Mouse (Mus musculus) stomach, embryonic 14.5 days (tissue): ENCODE measurements around the gene Rhob. TPM values are rescaled to one million over a fixed set of nuclear protein-coding genes. Genes with fewer than 3 reads are reported as not detected.

Experiments
- ATAC-seq: fragments of 200-750 bp; cut with Nextera tagmentation; 2 replicates; pipeline ENCODE4 v1.8.0; 2017; ENCODE audit warnings: low read depth, moderate TSS enrichment; ENCODE audit not compliant: insufficient number of reproducible peaks, insufficient read depth, low FRiP score
- H3K27ac ChIP-seq: fragments of 300-500 bp; sonication (generic); 2 replicates; pipeline ENCODE4 v1.5.1; 2014; ENCODE audit warnings: mild to moderate bottlenecking, low read length, moderate library complexity, mixed read lengths
- H3K27me3 ChIP-seq: fragments of 300-500 bp; sonication (generic); 2 replicates; pipeline ENCODE4 v1.6.1; 2014; ENCODE audit warnings: low read length, control low read depth, mixed read lengths; ENCODE audit not compliant: control insufficient read depth, insufficient read depth
- H3K36me3 ChIP-seq: fragments of 300-500 bp; sonication (generic); 2 replicates; pipeline ENCODE4 v1.6.1; 2014; ENCODE audit warnings: mild to moderate bottlenecking, control low read depth, low read length, moderate library complexity, mixed read lengths; ENCODE audit not compliant: control insufficient read depth, insufficient read depth
- H3K4me1 ChIP-seq: fragments of 300-500 bp; sonication (generic); 2 replicates; pipeline ENCODE4 v1.6.1; 2014; ENCODE audit warnings: low read length, control low read depth, mixed read lengths; ENCODE audit not compliant: control insufficient read depth, insufficient read depth
- H3K4me2 ChIP-seq: fragments of 300-500 bp; sonication (generic); replicated peaks from 2 replicates; pipeline ENCODE4 v1.6.1; 2014; ENCODE audit warnings: low read depth, low read length, control low read depth
- H3K4me3 ChIP-seq: fragments of 300-500 bp; sonication (generic); 2 replicates; pipeline ENCODE4 v1.5.1; 2014; ENCODE audit warnings: low read depth, low read length, control low read depth
- H3K9ac ChIP-seq: fragments of 300-500 bp; sonication (generic); replicated peaks from 2 replicates; pipeline ENCODE4 v1.6.1; 2014; ENCODE audit warnings: low read depth, mild to moderate bottlenecking, control low read depth, low read length, moderate library complexity, mixed read lengths
- H3K9me3 ChIP-seq: fragments of 300-500 bp; sonication (generic); 2 replicates; pipeline ENCODE4 v1.6.1; 2016; ENCODE audit warnings: low read depth, low read length, control low read depth; ENCODE audit not compliant: control insufficient read depth
- WGBS: fragments of 180-500 bp; shearing (Covaris S2); extraction: QIAGEN DNeasy Blood & Tissue Kit; methylation state at CpG from one replicate; pipeline ENCODE4 v1.1.7; 2014; 5-methylcytosine and 5-hydroxymethylcytosine counted together
- polyA plus RNA-seq: library from polyadenylated mRNA; unstranded; fragments of >200 nt; fragmentation: Nextera tagmentation; extraction: Ambion mirVana; gene quantifications from 2 replicates; pipeline ENCODE4 v1.2.1, GENCODE M21; 2014

The Rhob gene
- polyA plus RNA-seq, 1 experiment from 2014 or later: 52.8 TPM

- H3K4me3 ChIP-seq: no peak overlapping the region
- H3K9ac ChIP-seq: no peak overlapping the region
- no peaks in the 10 kb centered on the region for H3K36me3 ChIP-seq
- H3K9me3 ChIP-seq: no peaks in the 10 kb centered on the region
- 51% methylated on average over 7 of the region's 7 CpGs for WGBS
- H3K27me3 ChIP-seq: no peaks in the 10 kb centered on the region
- ATAC-seq: no peak; the same call in 1 of the 2 replicates
- no peak overlapping the region for H3K4me2 ChIP-seq
- peak overlapping the region; percentile 44 for H3K27ac ChIP-seq
- H3K4me1 ChIP-seq: peaks cover 16% of the 10 kb centered on the region; the same call in 1 of the 2 replicates
These were observed 27.0 kb downstream of the Rhob start for GRCm38 (mm10) chr12:8472591-8473358.

- no peak for ATAC-seq
- Histone ChIP-seq H3K27ac (peak overlapping the region; percentile 7; the same call in 1 of the 2 replicates), H3K9ac (no peak overlapping the region), H3K9me3 (no peaks in the 10 kb centered on the region), H3K4me3 (no peak overlapping the region), H3K4me2 (no peak overlapping the region), H3K27me3 (no peaks in the 10 kb centered on the region), H3K4me1 (peaks cover 19% of the 10 kb centered on the region; the same call in 1 of the 2 replicates), H3K36me3 (no peaks in the 10 kb centered on the region)
- 67% methylated on average over 4 of the region's 4 CpGs for WGBS
These were observed 27.8 kb downstream of the Rhob start for GRCm38 (mm10) chr12:8472051-8472450.

DNA sequence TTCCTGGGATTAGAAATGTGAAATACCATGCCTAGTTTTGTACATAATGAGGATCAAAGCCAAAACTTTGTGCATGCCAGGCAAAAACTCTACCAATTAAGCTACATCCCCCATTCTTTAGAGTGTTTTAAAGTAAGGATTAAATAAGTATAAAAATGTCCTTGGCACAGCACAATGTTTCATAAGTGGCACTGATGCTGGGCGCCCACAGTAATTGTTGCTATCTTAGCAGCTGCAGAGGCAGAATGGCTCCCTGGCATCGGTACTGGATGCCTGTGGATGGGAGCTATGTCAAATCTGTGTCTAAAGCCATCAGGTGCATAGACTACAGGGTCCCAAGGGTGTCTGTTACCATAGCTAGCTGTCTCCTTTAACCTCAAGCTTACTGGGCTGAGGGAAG, 28.8 kb downstream of the Rhob start:
- no peak overlapping the region for H3K4me3 ChIP-seq
- no peaks in the 10 kb centered on the region for H3K36me3 ChIP-seq
- H3K9ac ChIP-seq: no peak overlapping the region
- no peak for ATAC-seq
- 95% methylated on average over 2 of the region's 2 CpGs for WGBS
- H3K4me2 ChIP-seq: no peak overlapping the region
- peaks cover 19% of the 10 kb centered on the region; the same call in 1 of the 2 replicates for H3K4me1 ChIP-seq
- H3K27me3 ChIP-seq: no peaks in the 10 kb centered on the region
- no peak overlapping the region for H3K27ac ChIP-seq
- no peaks in the 10 kb centered on the region for H3K9me3 ChIP-seq

DNA sequence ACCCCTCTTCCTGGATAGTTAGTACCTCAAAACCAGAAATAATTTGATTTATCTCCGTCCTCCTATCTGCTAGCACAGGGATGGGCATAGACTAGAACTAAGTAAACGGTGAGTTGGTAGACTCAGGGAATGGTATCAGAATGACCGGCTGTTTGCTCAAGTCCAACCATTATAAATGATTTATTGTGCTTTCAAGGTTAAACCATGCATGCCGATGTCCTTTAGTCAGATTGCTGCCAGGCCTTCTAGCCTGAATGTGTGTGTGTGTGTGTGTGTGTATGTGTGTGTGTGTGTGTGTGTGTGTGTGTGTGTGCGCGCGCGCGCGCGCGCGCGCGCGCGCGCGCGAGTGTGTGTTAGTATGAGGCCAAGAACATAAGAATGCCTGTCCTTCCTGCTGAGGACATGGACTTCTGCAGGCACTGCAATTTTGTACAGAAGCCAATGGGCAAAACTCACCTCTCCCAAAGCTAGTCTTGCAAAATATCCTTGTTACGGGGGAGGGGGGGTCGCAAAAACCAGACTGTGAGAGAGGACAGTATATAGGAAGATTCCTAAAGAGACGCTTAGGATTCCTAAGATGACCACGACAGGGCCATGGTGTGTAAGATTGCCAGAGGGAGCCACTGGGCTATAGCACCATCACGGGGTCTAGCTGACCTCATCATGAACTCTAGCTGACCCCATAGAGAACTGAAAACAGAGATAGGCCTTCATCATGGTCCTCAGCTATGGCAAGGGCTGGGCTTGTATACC, 29.9 kb downstream of the Rhob start:
- 77% methylated on average over 25 of the region's 25 CpGs for WGBS
- H3K36me3 ChIP-seq: no peaks in the 10 kb centered on the region
- peaks cover 16% of the 10 kb centered on the region; the same call in 1 of the 2 replicates for H3K4me1 ChIP-seq
- no peak overlapping the region for H3K4me3 ChIP-seq
- H3K9me3 ChIP-seq: no peaks in the 10 kb centered on the region
- no peak for ATAC-seq
- H3K27ac ChIP-seq: no peak overlapping the region
- H3K27me3 ChIP-seq: no peaks in the 10 kb centered on the region
- H3K4me2 ChIP-seq: no peak overlapping the region
- no peak overlapping the region for H3K9ac ChIP-seq

DNA sequence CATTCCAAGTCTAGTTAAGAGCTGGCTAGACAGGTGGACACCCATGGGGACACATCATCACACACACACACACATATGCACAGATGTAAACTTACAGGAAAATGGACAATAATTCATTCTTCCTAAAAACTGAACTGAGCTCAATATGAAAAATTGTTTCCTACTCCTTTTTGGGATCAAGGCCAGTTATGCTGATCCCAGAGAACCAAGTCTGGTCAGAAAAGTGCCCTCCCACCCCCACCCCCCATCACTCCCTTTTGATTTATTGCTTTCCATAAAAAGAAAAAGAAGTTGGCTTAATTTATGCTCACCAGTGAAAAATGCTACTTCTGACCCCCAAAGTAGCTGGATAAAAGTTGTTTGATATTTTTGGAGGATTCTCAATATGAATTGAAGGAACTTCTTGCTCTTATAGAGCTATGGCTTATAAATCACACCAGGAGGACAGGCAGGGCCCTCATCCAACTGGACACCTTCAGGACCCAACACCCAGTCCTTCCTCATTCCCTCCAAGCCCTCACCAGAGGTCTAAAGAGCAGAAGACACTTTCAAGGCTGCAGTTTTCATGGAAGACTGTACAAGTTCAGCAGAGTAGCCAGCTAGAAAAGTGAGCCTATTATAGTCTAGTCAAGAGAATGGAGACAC, 31.5 kb downstream of the Rhob start:
- Histone ChIP-seq H3K4me2 (no peak overlapping the region), H3K27ac (no peak overlapping the region)
- ATAC-seq: no peak

DNA sequence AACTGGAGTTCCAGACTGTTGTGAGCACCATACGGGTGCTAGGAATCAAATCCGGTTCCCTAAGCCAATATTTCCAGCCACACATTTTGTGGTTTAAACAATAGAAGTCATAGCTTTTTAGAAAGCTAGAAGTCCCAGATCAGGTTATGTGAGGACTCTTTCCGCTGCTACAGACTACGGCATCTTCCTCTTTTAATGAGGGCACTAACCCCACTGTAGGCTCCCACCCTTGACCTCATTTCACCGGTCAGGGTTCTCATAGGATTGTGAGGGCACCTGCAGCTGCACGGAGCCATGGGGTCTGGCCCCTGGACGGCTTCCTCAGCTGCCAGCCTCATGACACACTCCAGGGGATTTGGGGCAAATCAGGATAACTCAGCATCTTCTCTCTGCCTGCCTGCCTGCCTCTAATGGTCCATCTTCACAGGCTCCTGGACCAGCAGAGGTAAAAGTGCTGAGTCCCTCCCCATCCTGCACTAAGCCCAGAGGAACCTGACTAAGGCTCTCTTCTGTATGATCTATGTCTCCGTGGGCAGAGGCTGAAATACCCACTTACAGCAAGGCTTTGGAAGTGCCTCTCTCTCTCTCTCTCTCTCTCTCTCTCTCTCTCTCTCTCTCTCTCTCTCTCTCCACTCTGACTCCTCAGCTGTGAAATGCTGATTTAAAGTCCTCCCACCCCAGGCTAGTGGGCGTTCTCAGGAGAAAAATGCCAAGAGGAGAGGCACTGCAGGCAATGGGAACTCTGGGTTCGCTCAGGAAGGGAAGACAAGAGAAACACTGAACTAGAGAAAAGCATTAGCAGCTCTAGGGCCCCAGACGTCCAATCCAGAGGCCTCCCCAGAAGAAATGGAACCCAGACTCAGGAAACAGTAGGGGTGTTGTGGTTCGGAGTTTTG, 32.5 kb downstream of the Rhob start:
- ATAC-seq: no peak

More for the DNA sequence above, 31.5 kb downstream of the Rhob start:
- Histone ChIP-seq H3K36me3 (no peaks in the 10 kb centered on the region), H3K4me3 (no peak overlapping the region), H3K9me3 (no peaks in the 10 kb centered on the region), H3K27me3 (no peaks in the 10 kb centered on the region), H3K4me1 (peaks cover 16% of the 10 kb centered on the region; the same call in 1 of the 2 replicates), H3K9ac (no peak overlapping the region)

GRCm38 (mm10) chr12:8465680-8466079, 34.1 kb downstream of the Rhob start:
- Histone ChIP-seq H3K27ac (no peak overlapping the region), H3K4me1 (peaks cover 10% of the 10 kb centered on the region; the same call in 1 of the 2 replicates), H3K4me3 (no peak overlapping the region), H3K36me3 (no peaks in the 10 kb centered on the region), H3K4me2 (no peak overlapping the region), H3K9ac (no peak overlapping the region), H3K9me3 (no peaks in the 10 kb centered on the region), H3K27me3 (no peaks in the 10 kb centered on the region)
- no peak for ATAC-seq
- WGBS: 82% methylated on average over 3 of the region's 3 CpGs

More for the DNA sequence above, 32.5 kb downstream of the Rhob start:
- no peaks in the 10 kb centered on the region for H3K36me3 ChIP-seq
- 55% methylated on average over 12 of the region's 12 CpGs for WGBS
- no peak overlapping the region for H3K4me2 ChIP-seq
- H3K4me1 ChIP-seq: peaks cover 10% of the 10 kb centered on the region; the same call in 1 of the 2 replicates
- H3K9ac ChIP-seq: no peak overlapping the region
- no peaks in the 10 kb centered on the region for H3K9me3 ChIP-seq
- no peak overlapping the region for H3K4me3 ChIP-seq
- H3K27me3 ChIP-seq: no peaks in the 10 kb centered on the region
- no peak overlapping the region for H3K27ac ChIP-seq
